Mouse (Mus musculus) embryo, embryonic 10.5 days (tissue): ENCODE measurements around the gene Ttc9b.

Experiments
- DNase-seq: peaks from one replicate; pipeline ENCODE4 v3.0.0-alpha.2; 2015; ENCODE audit warnings: low spot score

Gene Ttc9b

GRCm38 (mm10) chr7:27687836-27688235 lies 34.1 kb downstream of the Ttc9b start:
- no peak for DNase-seq

DNA sequence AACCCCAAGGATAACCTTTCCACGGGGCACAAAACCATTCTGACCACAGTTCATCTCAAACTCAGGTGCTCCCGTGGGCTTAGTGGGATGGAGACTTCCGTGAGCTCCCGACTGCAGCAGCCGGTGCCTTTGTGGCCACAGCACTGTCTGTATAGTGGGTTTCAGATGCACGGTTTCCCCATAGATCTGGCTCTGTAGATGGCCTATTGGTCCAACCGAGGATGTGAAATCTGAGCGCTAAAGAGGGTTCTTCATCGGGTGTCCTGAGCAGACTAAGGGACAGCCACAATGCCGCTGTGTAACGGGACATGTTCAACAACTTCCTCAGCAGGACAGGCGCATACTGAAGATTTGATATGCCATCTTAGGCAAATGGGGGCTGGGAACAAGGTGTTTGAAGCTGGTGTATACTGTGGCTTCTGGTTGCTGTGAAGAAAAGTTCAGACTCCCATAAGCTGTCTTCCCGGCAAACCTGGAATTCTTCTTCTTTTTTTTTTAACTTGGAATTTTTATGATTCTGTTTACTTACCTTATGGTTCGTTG lies 34.6 kb downstream of the Ttc9b start:
- DNase-seq: peak; percentile 27

- DNase-seq: peak; percentile 96
Measured at GRCm38 (mm10) chr7:27688815-27689612, 35.3 kb downstream of the Ttc9b start, which contains the start of gene Zfp607b. Gene Zfp607b, plus strand, starts transcription at chr7:27689340.

DNA sequence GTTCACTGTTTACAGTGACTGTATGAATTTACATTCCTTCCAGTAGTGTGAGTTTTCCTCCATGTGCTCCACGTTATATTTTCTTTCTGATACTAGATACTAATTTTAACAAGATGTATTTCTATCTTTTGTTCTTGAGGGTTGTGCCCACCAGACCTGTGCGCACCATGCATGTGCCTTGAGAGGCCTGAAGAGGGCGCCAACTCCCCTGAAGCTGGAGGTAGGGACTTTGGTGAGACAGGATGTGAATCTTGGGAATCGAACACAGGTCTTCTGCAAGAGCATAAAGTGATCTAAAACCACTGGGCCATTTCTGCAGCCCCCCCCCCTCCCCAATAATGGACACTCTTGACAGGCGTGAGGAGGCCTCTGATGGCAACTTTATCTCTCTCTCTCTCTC lies 37.4 kb downstream of the Ttc9b start:
- DNase-seq: peak; percentile 58

GRCm38 (mm10) chr7:27696711-27697110 lies 43.0 kb downstream of the Ttc9b start:
- no peak for DNase-seq
